Mouse (Mus musculus) hindbrain, embryonic 11.5 days (tissue): ENCODE results near the gene Flt1. TPM values are rescaled to one million over a fixed set of nuclear protein-coding genes. Genes with fewer than 3 reads are reported as not detected.

Experiments used
- ATAC-seq: fragments of 200-750 bp; cut with Nextera tagmentation; 2 replicates; pipeline ENCODE4 v1.8.0; 2017; ENCODE audit warnings: mild to moderate bottlenecking, moderate TSS enrichment, moderate library complexity; ENCODE audit not compliant: low FRiP score
- DNase-seq: peaks from one replicate; pipeline ENCODE4 v3.0.0-alpha.2; 2015; ENCODE audit warnings: low spot score
- H3K27ac ChIP-seq: fragments of 300-500 bp; sonication (generic); 2 replicates; pipeline ENCODE4 v1.5.1; 2014; ENCODE audit warnings: mild to moderate bottlenecking, low read depth, low read length
- H3K27me3 ChIP-seq: fragments of 300-500 bp; sonication (generic); 2 replicates; pipeline ENCODE4 v1.6.1; 2014; ENCODE audit warnings: mild to moderate bottlenecking, low read length, moderate library complexity, mixed read lengths; ENCODE audit not compliant: control insufficient read depth, insufficient read depth
- H3K36me3 ChIP-seq: fragments of 300-500 bp; sonication (generic); 2 replicates; pipeline ENCODE4 v1.6.1; 2014; ENCODE audit warnings: mild to moderate bottlenecking, low read length, moderate library complexity, mixed read lengths; ENCODE audit not compliant: control insufficient read depth, insufficient read depth
- H3K4me1 ChIP-seq: fragments of 300-500 bp; sonication (generic); replicated peaks from 2 replicates; pipeline ENCODE4 v1.6.1; 2014; ENCODE audit warnings: low read length, mixed read lengths; ENCODE audit not compliant: control insufficient read depth, insufficient read depth
- H3K4me2 ChIP-seq: fragments of 300-500 bp; sonication (generic); replicated peaks from 2 replicates; pipeline ENCODE4 v1.6.1; 2014; ENCODE audit warnings: mild to moderate bottlenecking, low read depth, low read length
- H3K4me3 ChIP-seq: fragments of 300-500 bp; sonication (generic); 2 replicates; pipeline ENCODE4 v1.5.1; 2014; ENCODE audit warnings: low read depth, low read length
- H3K9ac ChIP-seq: fragments of 300-500 bp; sonication (generic); 2 replicates; pipeline ENCODE4 v1.6.1; 2014; ENCODE audit warnings: low read depth, low read length
- H3K9me3 ChIP-seq: fragments of 300-500 bp; sonication (generic); 2 replicates; pipeline ENCODE4 v1.6.1; 2016; ENCODE audit warnings: low read length; ENCODE audit not compliant: control insufficient read depth
- WGBS: fragments of 180-500 bp; shearing (Covaris S2); extraction: QIAGEN DNeasy Blood & Tissue Kit; methylation state at CpG from one replicate; pipeline ENCODE4 v1.1.7; 2014; 5-methylcytosine and 5-hydroxymethylcytosine counted together
- polyA plus RNA-seq: library from polyadenylated mRNA; unstranded; fragments of >200 nt; fragmentation: Nextera tagmentation; extraction: Ambion mirVana; gene quantifications from 2 replicates; pipeline ENCODE4 v1.2.1, GENCODE M21; 2014

Gene Flt1
- polyA plus RNA-seq, 1 experiment from 2014 or later: 12.3 TPM

- Histone ChIP-seq H3K27ac (no peak overlapping the region), H3K4me3 (no peak overlapping the region), H3K4me1 (no peaks in the 10 kb centered on the region), H3K27me3 (no peaks in the 10 kb centered on the region), H3K9me3 (no peaks in the 10 kb centered on the region), H3K36me3 (no peaks in the 10 kb centered on the region), H3K9ac (no peak overlapping the region), H3K4me2 (no peak overlapping the region)
- DNase-seq (no peak), ATAC-seq (no peak)
- WGBS: 96% methylated on average over 13 of the region's 13 CpGs
Measured at GRCm38 (mm10) chr5:147665946-147666345, 59.9 kb downstream of the Flt1 start.

DNA sequence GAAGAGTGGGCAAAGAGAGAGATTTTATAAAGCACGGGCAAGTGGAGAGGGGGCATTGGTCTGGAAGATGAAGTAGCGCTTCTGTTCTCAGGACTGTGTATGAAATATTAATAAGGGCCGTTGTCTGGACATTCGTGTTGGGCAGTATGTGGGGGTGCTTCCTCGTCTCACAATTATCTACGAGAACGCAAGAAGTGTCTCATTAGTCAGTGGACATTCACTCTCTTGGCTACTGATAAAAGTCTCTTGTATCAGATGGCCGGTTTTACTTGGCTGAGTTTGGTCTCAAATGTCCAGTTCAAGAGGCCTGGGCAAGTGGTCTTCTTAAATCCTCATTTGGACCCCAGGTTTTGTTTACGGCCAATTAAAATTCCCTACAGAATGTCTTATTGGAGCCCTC is 60.4 kb downstream of the Flt1 start:
- Histone ChIP-seq H3K9me3 (no peaks in the 10 kb centered on the region), H3K36me3 (no peaks in the 10 kb centered on the region), H3K27me3 (no peaks in the 10 kb centered on the region), H3K9ac (no peak overlapping the region), H3K27ac (no peak overlapping the region), H3K4me3 (no peak overlapping the region), H3K4me2 (no peak overlapping the region), H3K4me1 (no peaks in the 10 kb centered on the region)
- no peak for DNase-seq
- 95% methylated on average over 9 of the region's 9 CpGs for WGBS
- no peak for ATAC-seq

GRCm38 (mm10) chr5:147659909-147660308 is 65.9 kb downstream of the Flt1 start:
- no peak for ATAC-seq
- Histone ChIP-seq H3K9ac (no peak overlapping the region), H3K27ac (no peak overlapping the region), H3K4me3 (no peak overlapping the region), H3K27me3 (no peaks in the 10 kb centered on the region), H3K4me1 (no peaks in the 10 kb centered on the region), H3K36me3 (no peaks in the 10 kb centered on the region), H3K4me2 (no peak overlapping the region), H3K9me3 (no peaks in the 10 kb centered on the region)
- WGBS: 81% methylated on average over 7 of the region's 7 CpGs
- no peak for DNase-seq

DNA sequence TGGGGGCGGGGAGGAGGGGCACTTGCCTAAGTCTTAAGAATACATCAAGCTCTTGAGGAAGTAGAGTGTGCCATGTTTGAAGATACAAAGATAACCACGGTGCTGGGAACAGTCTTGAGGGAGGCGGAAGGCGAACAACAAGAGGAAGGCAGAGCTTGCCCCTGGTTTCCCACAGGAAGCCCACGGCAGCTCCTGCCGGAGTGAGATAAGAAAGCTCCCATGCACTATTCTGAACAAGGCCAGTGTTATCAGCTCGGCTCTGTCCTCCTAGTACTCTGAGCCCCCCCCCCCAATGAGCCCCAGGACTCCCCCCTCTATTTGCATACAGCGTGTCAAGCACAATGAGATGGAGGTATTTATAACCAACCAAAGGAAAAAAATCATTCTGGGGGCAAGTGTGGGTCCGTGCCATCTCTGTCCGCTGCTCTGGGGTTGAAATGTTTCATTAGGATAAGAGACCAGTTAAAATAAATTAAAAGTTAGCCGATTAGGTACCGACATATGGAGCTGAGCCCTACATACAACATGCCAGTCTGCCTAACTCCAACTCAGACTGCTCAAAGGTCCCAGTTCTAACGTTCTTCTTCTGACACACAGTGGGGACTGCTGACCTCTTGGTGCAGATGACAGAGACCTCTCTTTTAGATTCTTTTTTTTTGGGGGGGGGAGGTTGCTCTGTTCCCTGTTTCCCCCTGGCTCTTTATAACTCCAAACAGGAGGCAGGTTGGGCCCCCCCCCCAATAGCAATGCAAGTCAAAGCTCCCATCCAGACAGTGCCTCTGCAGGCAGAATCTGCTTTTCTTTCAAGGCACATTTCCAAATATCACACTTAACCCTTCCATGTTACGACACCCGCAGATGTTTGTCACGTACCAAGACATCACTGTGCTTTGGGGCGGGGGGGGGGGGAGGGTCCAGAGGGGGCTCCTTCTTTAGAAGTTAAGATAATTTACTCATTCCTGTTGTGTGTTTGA is 67.6 kb downstream of the Flt1 start:
- H3K9me3 ChIP-seq: no peaks in the 10 kb centered on the region
- DNase-seq (no peak), ATAC-seq (no peak)
- H3K4me2 ChIP-seq: no peak overlapping the region
- 70% methylated on average over 17 of the region's 17 CpGs for WGBS
- no peaks in the 10 kb centered on the region for H3K4me1 ChIP-seq
- no peak overlapping the region for H3K9ac ChIP-seq
- H3K4me3 ChIP-seq: no peak overlapping the region
- H3K36me3 ChIP-seq: no peaks in the 10 kb centered on the region
- H3K27ac ChIP-seq: no peak overlapping the region
- no peaks in the 10 kb centered on the region for H3K27me3 ChIP-seq

- ATAC-seq: no peak
- Histone ChIP-seq H3K27me3 (no peaks in the 10 kb centered on the region), H3K4me1 (no peaks in the 10 kb centered on the region), H3K9me3 (no peaks in the 10 kb centered on the region), H3K4me3 (no peak overlapping the region), H3K36me3 (no peaks in the 10 kb centered on the region), H3K4me2 (no peak overlapping the region), H3K9ac (no peak overlapping the region), H3K27ac (no peak overlapping the region)
- no peak for DNase-seq
- 83% methylated on average over 7 of the region's 7 CpGs for WGBS
Measured at GRCm38 (mm10) chr5:147655761-147656160, 70.0 kb downstream of the Flt1 start.

DNA sequence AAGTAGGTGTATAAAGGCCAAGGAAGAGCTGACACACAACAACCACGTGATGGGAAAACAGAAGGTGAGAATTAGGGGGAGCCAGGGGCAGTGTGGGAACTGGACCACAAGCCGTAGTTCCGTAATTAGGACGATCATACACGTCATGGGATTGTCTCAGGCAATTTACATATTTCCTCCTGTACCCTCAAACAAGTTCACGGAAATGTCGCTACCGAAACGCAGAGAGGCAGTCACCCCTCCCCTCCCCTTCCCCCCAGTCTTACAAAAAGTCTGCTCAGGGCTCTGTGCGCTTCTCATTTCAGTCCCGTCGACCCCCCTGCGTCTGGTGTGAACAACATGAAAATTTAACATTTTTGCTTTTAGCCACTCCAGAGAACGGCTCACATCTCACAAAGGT is 74.6 kb downstream of the Flt1 start:
- no peak for DNase-seq
- Histone ChIP-seq H3K9ac (no peak overlapping the region), H3K9me3 (no peaks in the 10 kb centered on the region), H3K36me3 (no peaks in the 10 kb centered on the region), H3K27ac (no peak overlapping the region), H3K4me3 (no peak overlapping the region), H3K4me1 (no peaks in the 10 kb centered on the region), H3K27me3 (no peaks in the 10 kb centered on the region), H3K4me2 (no peak overlapping the region)
- no peak for ATAC-seq
- 89% methylated on average over 14 of the region's 14 CpGs for WGBS

DNA sequence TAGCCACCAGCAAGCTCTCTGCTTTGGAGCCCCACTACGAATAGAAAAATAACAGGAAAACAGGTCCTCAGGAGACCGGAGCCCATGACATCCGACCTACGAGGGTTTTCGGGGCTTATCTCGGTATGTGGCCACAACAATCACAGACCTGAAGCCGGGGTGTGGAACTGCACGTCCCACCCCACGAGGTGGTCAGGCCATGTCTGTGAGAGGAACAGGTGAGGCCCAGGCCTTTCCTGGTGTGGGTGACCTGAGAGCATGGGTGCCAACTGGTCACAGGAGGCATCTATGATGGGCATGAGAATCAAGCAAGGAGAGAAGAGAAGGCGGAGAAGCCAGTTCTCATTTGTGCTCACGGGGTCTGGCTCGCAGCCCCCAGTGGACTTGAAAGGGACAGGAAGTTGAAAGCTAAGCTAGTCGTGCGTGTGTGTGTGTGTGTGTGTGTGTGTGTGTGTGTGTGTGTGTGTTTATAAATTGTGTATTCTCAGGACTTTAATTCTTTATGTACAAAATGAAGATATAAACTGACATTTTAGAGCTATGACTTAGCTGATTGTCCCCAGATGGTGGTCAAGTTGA is 79.4 kb downstream of the Flt1 start:
- no peak for DNase-seq
- no peak overlapping the region for H3K27ac ChIP-seq

GRCm38 (mm10) chr5:147645001-147645645 is 80.7 kb downstream of the Flt1 start:
- no peak for DNase-seq
- 79% methylated on average over 12 of the region's 12 CpGs for WGBS

More for the DNA sequence above, 79.4 kb downstream of the Flt1 start:
- H3K4me3 ChIP-seq: no peak overlapping the region
- no peaks in the 10 kb centered on the region for H3K9me3 ChIP-seq
- ATAC-seq: no peak
- H3K4me1 ChIP-seq: no peaks in the 10 kb centered on the region
- no peak overlapping the region for H3K9ac ChIP-seq
- no peaks in the 10 kb centered on the region for H3K36me3 ChIP-seq
- H3K4me2 ChIP-seq: no peak overlapping the region
- WGBS: 77% methylated on average over 14 of the region's 14 CpGs
- H3K27me3 ChIP-seq: no peaks in the 10 kb centered on the region

More at GRCm38 (mm10) chr5:147645001-147645645, 80.7 kb downstream of the Flt1 start:
- no peak overlapping the region for H3K4me2 ChIP-seq
- H3K27ac ChIP-seq: no peak overlapping the region
- H3K4me1 ChIP-seq: no peaks in the 10 kb centered on the region
- H3K9ac ChIP-seq: no peak overlapping the region
- H3K9me3 ChIP-seq: no peaks in the 10 kb centered on the region
- H3K27me3 ChIP-seq: no peaks in the 10 kb centered on the region
- no peak overlapping the region for H3K4me3 ChIP-seq
- no peak for ATAC-seq
- H3K36me3 ChIP-seq: no peaks in the 10 kb centered on the region
